Mouse (Mus musculus) myocyte (in vitro differentiated cells): ENCODE measurements around the gene Plscr2.

Source experiments
- MYOD1 ChIP-seq, 3 experiments: IDR thresholded peaks; one replicate each; pipeline ENCODE4 v1.6.1; 2011; ENCODE audit warnings: control low read depth in 2 of 3, low read depth in 2 of 3, mild to moderate bottlenecking in 2 of 3, moderate library complexity in 1 of 3; ENCODE audit not compliant: insufficient read length in 2 of 3, control insufficient read depth in 1 of 3
- MYOG ChIP-seq, 3 experiments: IDR thresholded peaks; one replicate each; pipeline ENCODE4 v1.6.1; 2011; ENCODE audit warnings: control low read depth in 2 of 3, low read depth in 2 of 3, mild to moderate bottlenecking in 2 of 3; ENCODE audit not compliant: insufficient read length in 2 of 3, control insufficient read depth in 1 of 3, insufficient read depth in 1 of 3
- POLR2A ChIP-seq: IDR thresholded peaks from one replicate; pipeline ENCODE4 v1.6.1; 2011; ENCODE audit warnings: low read depth, mild to moderate bottlenecking, control low read depth, moderate library complexity; ENCODE audit not compliant: insufficient read length
- POLR2AphosphoS2 ChIP-seq: IDR thresholded peaks from one replicate; pipeline ENCODE4 v1.6.1; 2011; ENCODE audit warnings: low read depth, control low read depth; ENCODE audit not compliant: insufficient read length
- REST ChIP-seq: IDR thresholded peaks from one replicate; pipeline ENCODE4 v1.6.1; 2011; ENCODE audit warnings: mild to moderate bottlenecking, control low read depth, moderate library complexity; ENCODE audit not compliant: insufficient read depth, insufficient read length
- SRF ChIP-seq: IDR thresholded peaks from one replicate; pipeline ENCODE4 v1.6.1; 2011; ENCODE audit warnings: low read depth; ENCODE audit not compliant: control insufficient read depth, insufficient read length
- USF1 ChIP-seq: IDR thresholded peaks from one replicate; pipeline ENCODE4 v1.6.1; 2011; ENCODE audit warnings: low read depth, mild to moderate bottlenecking, control low read depth, moderate library complexity

GRCm38 (mm10) chr9:92267732-92268131 is 7.7 kb upstream of the Plscr2 start:
- TF ChIP-seq MYOG (IDR thresholded peaks at IDR 0.05; ENCODE audit: control insufficient read depth in 1 of 3, insufficient read depth in 1 of 3, insufficient read length in 2 of 3, low read depth in 2 of 3) (no peak), USF1 (no peak), POLR2A (no peak), MYOD1 (IDR thresholded peaks at IDR 0.05; ENCODE audit: control insufficient read depth in 1 of 3, insufficient read length in 2 of 3, low read depth in 2 of 3) (no peak), SRF (no peak), POLR2AphosphoS2 (no peak), REST (no peak)
